Mouse (Mus musculus) midbrain, postnatal 0 days (tissue): Measurements from ENCODE around the gene Aoc2. TPM values are rescaled to one million over a fixed set of nuclear protein-coding genes. Genes with fewer than 3 reads are reported as not detected.

ENCODE experiments used
- ATAC-seq: fragments of 200-750 bp; cut with Nextera tagmentation; 2 replicates; pipeline ENCODE4 v1.8.0; 2017; ENCODE audit warnings: moderate number of reproducible peaks, mild to moderate bottlenecking, moderate TSS enrichment, moderate library complexity; ENCODE audit not compliant: low FRiP score
- DNase-seq: peaks from one replicate; pipeline ENCODE4 v3.0.0-alpha.2; 2015; ENCODE audit warnings: low spot score
- H3K27ac ChIP-seq: fragments of 300-500 bp; sonication (generic); 2 replicates; pipeline ENCODE4 v1.5.1; 2014; ENCODE audit warnings: low read depth, mild to moderate bottlenecking, low read length, mixed read lengths
- H3K27me3 ChIP-seq: fragments of 300-500 bp; sonication (generic); 2 replicates; pipeline ENCODE4 v1.6.1; 2014; ENCODE audit warnings: low read length, control low read depth, mixed read lengths; ENCODE audit not compliant: insufficient read depth
- H3K36me3 ChIP-seq: fragments of 300-500 bp; sonication (generic); 2 replicates; pipeline ENCODE4 v1.6.1; 2014; ENCODE audit warnings: low read length, control low read depth, mixed read lengths; ENCODE audit not compliant: insufficient read depth
- H3K4me1 ChIP-seq: fragments of 300-500 bp; sonication (generic); 2 replicates; pipeline ENCODE4 v1.6.1; 2014; ENCODE audit warnings: mild to moderate bottlenecking, control low read depth, antibody characterized with exemption, low read length, mixed read lengths; ENCODE audit not compliant: insufficient read depth
- H3K4me2 ChIP-seq: fragments of 300-500 bp; sonication (generic); 2 replicates; pipeline ENCODE4 v1.6.1; 2014; ENCODE audit warnings: low read depth, mild to moderate bottlenecking, low read length, mixed read lengths; ENCODE audit not compliant: poor library complexity, severe bottlenecking
- H3K4me3 ChIP-seq: fragments of 300-500 bp; sonication (generic); 2 replicates; pipeline ENCODE4 v1.5.1; 2014; ENCODE audit warnings: low read depth, mild to moderate bottlenecking, low read length, moderate library complexity
- H3K9ac ChIP-seq: fragments of 300-500 bp; sonication (generic); replicated peaks from 2 replicates; pipeline ENCODE4 v1.6.1; 2014; ENCODE audit warnings: mild to moderate bottlenecking, low read length, moderate library complexity, mixed read lengths; ENCODE audit not compliant: poor library complexity, severe bottlenecking
- H3K9me3 ChIP-seq: fragments of 300-500 bp; sonication (generic); 2 replicates; pipeline ENCODE4 v1.6.1; 2016; ENCODE audit warnings: low read length, control low read depth
- CTCF ChIP-seq: IDR thresholded peaks from 2 replicates; pipeline ENCODE4 v1.5.1; 2016; ENCODE audit warnings: antibody characterized with exemption, mild to moderate bottlenecking
- WGBS: fragments of 180-500 bp; shearing (Covaris S2); extraction: QIAGEN DNeasy Blood & Tissue Kit; methylation state at CpG from one replicate; pipeline ENCODE4 v1.1.7; 2014; 5-methylcytosine and 5-hydroxymethylcytosine counted together
- polyA plus RNA-seq: library from polyadenylated mRNA; unstranded; fragments of >200 nt; fragmentation: Nextera tagmentation; extraction: Ambion mirVana; gene quantifications from 2 replicates; pipeline ENCODE4 v1.2.1, GENCODE M21; 2015
- total RNA-seq: library from RNA; depleted of rRNA; stranded (reverse); fragments of >200 nt; gene quantifications from 2 replicates; pipeline ENCODE4 v1.2.3, GENCODE M21; 2014

Aoc2 gene
- total and polyA plus RNA-seq, 2 experiments from 2014 or later = 0.64 to 6.7 TPM

GRCm38 (mm10) chr11:101295191-101295590 lies 29.7 kb upstream of the Aoc2 start:
- 89% methylated on average over 8 of the region's 8 CpGs for WGBS
- peaks cover 51% of the 10 kb centered on the region for H3K36me3 ChIP-seq
- H3K9ac ChIP-seq = no peak overlapping the region

GRCm38 (mm10) chr11:101300881-101301280 lies 24.0 kb upstream of the Aoc2 start:
- Histone ChIP-seq H3K36me3 (peaks cover 11% of the 10 kb centered on the region; the same call in 1 of the 2 replicates), H3K9me3 (no peaks in the 10 kb centered on the region), H3K9ac (no peak overlapping the region), H3K27ac (no peak overlapping the region), H3K4me2 (peak overlapping the region; percentile 96), H3K4me1 (peaks cover 6% of the 10 kb centered on the region; the same call in 1 of the 2 replicates), H3K4me3 (peak overlapping the region; percentile 86), H3K27me3 (no peaks in the 10 kb centered on the region)
- WGBS = 71% methylated on average over 7 of the region's 7 CpGs
- DNase-seq (no peak), ATAC-seq (no peak)
- peak; percentile 33 for TF ChIP-seq CTCF

More at GRCm38 (mm10) chr11:101295191-101295590, 29.7 kb upstream of the Aoc2 start:
- no peak overlapping the region for H3K4me2 ChIP-seq
- no peak for ATAC-seq
- no peaks in the 10 kb centered on the region for H3K9me3 ChIP-seq
- no peak overlapping the region for H3K27ac ChIP-seq
- no peak for DNase-seq
- no peaks in the 10 kb centered on the region for H3K27me3 ChIP-seq
- TF ChIP-seq CTCF = no peak
- H3K4me3 ChIP-seq = no peak overlapping the region
- H3K4me1 ChIP-seq = no peaks in the 10 kb centered on the region

- no peak for DNase-seq
- Histone ChIP-seq H3K9ac (peak overlapping the region; percentile 88), H3K4me2 (peak overlapping the region; percentile 96), H3K27ac (peak overlapping the region; percentile 55), H3K4me1 (peaks cover 6% of the 10 kb centered on the region; the same call in 1 of the 2 replicates), H3K27me3 (no peaks in the 10 kb centered on the region), H3K36me3 (peaks cover 11% of the 10 kb centered on the region; the same call in 1 of the 2 replicates), H3K4me3 (peak overlapping the region; percentile 86), H3K9me3 (no peaks in the 10 kb centered on the region)
- 16% methylated on average over 26 of the region's 26 CpGs for WGBS
- ATAC-seq = peak; percentile 34; the same call in 1 of the 2 replicates
- TF ChIP-seq CTCF = no peak
These were observed 23.4 kb upstream of the Aoc2 start for GRCm38 (mm10) chr11:101301299-101302003.

GRCm38 (mm10) chr11:101302004-101302798 lies 22.7 kb upstream of the Aoc2 start, which contains the start of gene Becn1:
Gene Becn1 (minus strand): TSS chr11:101302286.
- 7% methylated on average over 39 of the region's 39 CpGs for whole genome bisulfite sequencing
- peaks cover 11% of the 10 kb centered on the region; the same call in 1 of the 2 replicates for H3K36me3 ChIP-seq
- H3K27me3 ChIP-seq = no peaks in the 10 kb centered on the region
- H3K9me3 ChIP-seq = no peaks in the 10 kb centered on the region
- peak within 1 kb of the TSS; percentile 55 for H3K27ac ChIP-seq
- H3K4me3 ChIP-seq = peak within 1 kb of the TSS; percentile 86
- H3K4me1 ChIP-seq = peaks cover 6% of the 10 kb centered on the region; the same call in 1 of the 2 replicates
- peak; percentile 94 for TF ChIP-seq CTCF
- peak; percentile 92 for ATAC-seq
- peak within 1 kb of the TSS; percentile 96 for H3K4me2 ChIP-seq
- peak within 1 kb of the TSS; percentile 88 for H3K9ac ChIP-seq
- peak; percentile 97 for DNase-seq

GRCm38 (mm10) chr11:101307744-101308143 lies 17.1 kb upstream of the Aoc2 start:
- DNase-seq = no peak
- TF ChIP-seq CTCF = no peak
- no peak overlapping the region for H3K9ac ChIP-seq
- no peaks in the 10 kb centered on the region for H3K36me3 ChIP-seq
- 35% methylated on average over 5 of the region's 5 CpGs for WGBS
- no peaks in the 10 kb centered on the region for H3K4me1 ChIP-seq
- no peak overlapping the region for H3K4me3 ChIP-seq
- H3K27ac ChIP-seq = no peak overlapping the region
- no peaks in the 10 kb centered on the region for H3K27me3 ChIP-seq
- ATAC-seq = no peak
- no peaks in the 10 kb centered on the region for H3K9me3 ChIP-seq
- H3K4me2 ChIP-seq = no peak overlapping the region

- Histone ChIP-seq H3K36me3 (no peaks in the 10 kb centered on the region), H3K4me1 (no peaks in the 10 kb centered on the region), H3K9me3 (no peaks in the 10 kb centered on the region), H3K4me3 (no peak overlapping the region), H3K27me3 (no peaks in the 10 kb centered on the region), H3K4me2 (no peak overlapping the region), H3K27ac (no peak overlapping the region), H3K9ac (no peak overlapping the region)
- DNase-seq = no peak
- no peak for TF ChIP-seq CTCF
- WGBS = 83% methylated on average over 3 of the region's 3 CpGs
- ATAC-seq = no peak
These were observed 13.8 kb upstream of the Aoc2 start for GRCm38 (mm10) chr11:101311083-101311482.
